Mouse (Mus musculus) kidney, adult 2 months (tissue): ENCODE measurements at regions not wholly inside any gene's neighbourhood (a gene's known extent, or its start where the extent isn't known, plus 50 kb on each side); places are given as distances from the start of the nearest gene placed in this dataset.

Source experiments
- DNase-seq: peaks from one replicate; pipeline ENCODE4 v3.0.0; 2021
- H3K27ac ChIP-seq: fragments of 200-500 bp; 2 replicates; pipeline ENCODE4 v1.5.1; 2012; ENCODE audit warnings: low read depth, low read length, control low read depth, inconsistent platforms; ENCODE audit not compliant: insufficient read depth
- H3K27me3 ChIP-seq: fragments of 200-500 bp; replicated peaks from 2 replicates; pipeline ENCODE4 v1.6.1; 2012; ENCODE audit warnings: mild to moderate bottlenecking, moderate library complexity, low read length, inconsistent platforms; ENCODE audit not compliant: control insufficient read depth, insufficient read depth
- H3K36me3 ChIP-seq: fragments of 200-500 bp; 2 replicates; pipeline ENCODE4 v1.6.1; 2012; ENCODE audit warnings: mild to moderate bottlenecking, moderate library complexity, low read length, inconsistent platforms; ENCODE audit not compliant: control insufficient read depth, insufficient read depth
- H3K4me1 ChIP-seq: fragments of 200-500 bp; 2 replicates; pipeline ENCODE4 v1.6.1; 2011; ENCODE audit warnings: low read length; ENCODE audit not compliant: control insufficient read depth, insufficient read depth
- H3K4me3 ChIP-seq: fragments of 200-500 bp; 2 replicates; pipeline ENCODE4 v1.5.1; 2011; ENCODE audit warnings: mild to moderate bottlenecking, low read depth, low read length, control low read depth; ENCODE audit not compliant: insufficient read depth
- CTCF ChIP-seq: fragments of 200-500 bp; conservative IDR thresholded peaks from 2 replicates; pipeline ENCODE4 v1.5.1; 2011; ENCODE audit warnings: low read depth, mild to moderate bottlenecking, control low read depth, low read length, moderate library complexity, mixed read lengths; ENCODE audit not compliant: insufficient read depth, insufficient read length
- POLR2A ChIP-seq: fragments of 200-500 bp; IDR thresholded peaks from one replicate; pipeline ENCODE4 v1.6.1; 2011; ENCODE audit warnings: low read depth, low read length, control low read depth
- WGBS: fragments of 180-500 bp; shearing (Covaris S2); methylation state at CpG from one replicate; pipeline ENCODE4 v1.1.7; 2018; 5-methylcytosine and 5-hydroxymethylcytosine counted together

- TF ChIP-seq CTCF (no peak), POLR2A (no peak)
- no peak for DNase-seq
- Histone ChIP-seq H3K36me3 (no peaks in the 10 kb centered on the region), H3K4me1 (no peaks in the 10 kb centered on the region), H3K27ac (no peak overlapping the region), H3K4me3 (no peak overlapping the region), H3K27me3 (no peaks in the 10 kb centered on the region)
- WGBS = 70% methylated on average over 9 of the region's 9 CpGs
Measured at GRCm38 (mm10) chr13:103683169-103683568, 91.2 kb downstream of the Srek1 start.

- no peak for TF ChIP-seq CTCF
- no peaks in the 10 kb centered on the region for H3K4me1 ChIP-seq
- no peaks in the 10 kb centered on the region for H3K27me3 ChIP-seq
- no peak overlapping the region for H3K4me3 ChIP-seq
- DNase-seq = no peak
- H3K36me3 ChIP-seq = no peaks in the 10 kb centered on the region
- H3K27ac ChIP-seq = no peak overlapping the region
- 92% methylated on average over 4 of the region's 4 CpGs for WGBS
Measured at GRCm38 (mm10) chr13:103680740-103681139, 93.7 kb downstream of the Srek1 start.

GRCm38 (mm10) chr13:103680052-103680451 lies 94.4 kb downstream of the Srek1 start:
- no peak overlapping the region for H3K27ac ChIP-seq
- TF ChIP-seq CTCF = no peak
- H3K4me1 ChIP-seq = no peaks in the 10 kb centered on the region
- no peak overlapping the region for H3K4me3 ChIP-seq
- H3K36me3 ChIP-seq = no peaks in the 10 kb centered on the region
- H3K27me3 ChIP-seq = no peaks in the 10 kb centered on the region
- WGBS = 88% methylated on average over 7 of the region's 7 CpGs
- DNase-seq = no peak

GRCm38 (mm10) chr13:103676831-103677230 lies 97.6 kb downstream of the Srek1 start:
- WGBS = 61% methylated on average over 13 of the region's 13 CpGs
- no peak overlapping the region for H3K27ac ChIP-seq
- no peak for DNase-seq
- no peak overlapping the region for H3K4me3 ChIP-seq
- TF ChIP-seq POLR2A (no peak), CTCF (no peak)
- no peaks in the 10 kb centered on the region for H3K27me3 ChIP-seq
- no peaks in the 10 kb centered on the region for H3K4me1 ChIP-seq
- H3K36me3 ChIP-seq = no peaks in the 10 kb centered on the region

- 85% methylated on average over 5 of the region's 5 CpGs for WGBS
- Histone ChIP-seq H3K27me3 (no peaks in the 10 kb centered on the region), H3K4me1 (no peaks in the 10 kb centered on the region), H3K27ac (no peak overlapping the region), H3K4me3 (no peak overlapping the region), H3K36me3 (no peaks in the 10 kb centered on the region)
- DNase-seq = no peak
- TF ChIP-seq CTCF (no peak), POLR2A (no peak)
Measured at GRCm38 (mm10) chr13:103676221-103676620, 98.2 kb downstream of the Srek1 start.

- H3K36me3 ChIP-seq = no peaks in the 10 kb centered on the region
- no peak overlapping the region for H3K4me3 ChIP-seq
- H3K27me3 ChIP-seq = no peaks in the 10 kb centered on the region
- no peak for DNase-seq
- no peak overlapping the region for H3K27ac ChIP-seq
- TF ChIP-seq CTCF (no peak), POLR2A (no peak)
- H3K4me1 ChIP-seq = no peaks in the 10 kb centered on the region
Measured at GRCm38 (mm10) chr13:103670611-103671010, 103.8 kb downstream of the Srek1 start.

GRCm38 (mm10) chr13:103669856-103670255 lies 104.6 kb downstream of the Srek1 start:
- H3K4me3 ChIP-seq = no peak overlapping the region
- H3K27ac ChIP-seq = no peak overlapping the region
- TF ChIP-seq POLR2A = no peak
- TF ChIP-seq CTCF = no peak
- no peaks in the 10 kb centered on the region for H3K4me1 ChIP-seq
- 91% methylated on average over 4 of the region's 4 CpGs for WGBS
- H3K27me3 ChIP-seq = no peaks in the 10 kb centered on the region
- no peaks in the 10 kb centered on the region for H3K36me3 ChIP-seq
- no peak for DNase-seq

- Histone ChIP-seq H3K27me3 (no peaks in the 10 kb centered on the region), H3K36me3 (no peaks in the 10 kb centered on the region), H3K4me3 (no peak overlapping the region), H3K27ac (no peak overlapping the region), H3K4me1 (no peaks in the 10 kb centered on the region)
- no peak for DNase-seq
- TF ChIP-seq POLR2A (no peak), CTCF (no peak)
- WGBS = 76% methylated on average over 2 of the region's 2 CpGs
Measured at GRCm38 (mm10) chr13:103667749-103668148, 106.7 kb downstream of the Srek1 start.
